Mouse (Mus musculus) embryonic facial prominence, embryonic 14.5 days (tissue): ENCODE results near the gene Lect2. TPM values are rescaled to one million over a fixed set of nuclear protein-coding genes. Genes with fewer than 3 reads are reported as not detected.

Experiments
- polyA plus RNA-seq: library from polyadenylated mRNA; unstranded; fragments of >200 nt; fragmentation: Nextera tagmentation; extraction: Ambion mirVana; gene quantifications from 2 replicates; pipeline ENCODE4 v1.2.1, GENCODE M21; 2014

The Lect2 gene
- polyA plus RNA-seq, 1 experiment from 2014 or later = 0.21 TPM

Other genes with a start within 250 kb of the Lect2 start
- not detected in 2 replicates for gene Gm3045, start 121.9 kb downstream of the Lect2 start, polyA plus RNA-seq
- gene Slc25a48, start 110.1 kb downstream of the Lect2 start, polyA plus RNA-seq = 0.45 and 0.54 TPM in 2 replicates
- gene Il9, start 66.3 kb downstream of the Lect2 start, polyA plus RNA-seq = not detected in 2 replicates
- gene Fbxl21, start 26.0 kb downstream of the Lect2 start, polyA plus RNA-seq = 1.6 and 1.7 TPM in 2 replicates
- gene Tgfbi, start 61.0 kb upstream of the Lect2 start, polyA plus RNA-seq = 60.1 and 79.9 TPM in 2 replicates
- gene Smad5, start 154.5 kb upstream of the Lect2 start, polyA plus RNA-seq = 45.3 and 45.9 TPM in 2 replicates
- 0.49 and 0.79 TPM in 2 replicates for gene Gm45623, start 205.3 kb upstream of the Lect2 start, polyA plus RNA-seq